Mouse (Mus musculus): ENCODE results near the gene Wwc2.

- TF ChIP-seq CTCF (IDR thresholded peaks at IDR 0.05; ENCODE audit: low read depth) (no peak), EP300 (IDR thresholded peaks at IDR 0.05; ENCODE audit: low read depth) (no peak)
These were observed 76.6 kb downstream of the Wwc2 start for GRCm38 (mm10) chr8:47914161-47914560.
